1 mouse cellular context compared by ENCODE assay signal in the genomic region with DNA sequence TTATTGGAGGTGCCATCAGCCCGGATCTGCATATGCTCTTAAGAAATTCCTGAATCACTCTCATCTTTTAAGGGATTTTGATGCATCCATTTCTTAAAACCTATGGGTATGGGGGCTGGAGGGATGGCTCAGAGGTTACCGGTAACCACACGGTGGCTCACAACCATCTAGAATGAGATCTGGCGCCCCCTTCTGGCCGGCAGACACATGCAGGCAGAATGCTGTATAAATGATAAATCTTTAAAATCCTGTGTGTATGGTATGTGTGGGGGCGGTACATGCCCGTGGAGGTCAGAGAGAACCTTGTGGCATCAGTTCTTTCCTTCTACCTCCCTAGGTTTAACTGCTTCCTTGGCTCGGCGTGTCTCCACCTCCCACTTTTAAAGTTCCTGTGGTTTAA.
TF ChIP-seq lines count a peak whose summit lies in the region.

No protein-coding gene starts in this region.

TF ChIP-seq in MEL, 35 proteins besides CTCF, POLR2A, EP300 and RAD21 (continued from another document):
- TF ChIP-seq RCOR1 (IDR thresholded peaks at IDR 0.05; ENCODE audit: low read depth, low read length) (no peak; the same call in 1 of the 2 replicates), POLR2AphosphoS5 (IDR thresholded peaks at IDR 0.05; ENCODE audit: borderline replicate concordance, low read depth, low read length) (no peak), TCF12 (IDR thresholded peaks at IDR 0.05; ENCODE audit: low read depth, low read length) (0 out of 2 replicates have a peak, but pooled peaks have one; percentile 16), ZNF384 (IDR thresholded peaks at IDR 0.05; ENCODE audit: low read depth, low read length) (peak; percentile 38; the same call in 1 of the 2 replicates), SIN3A (IDR thresholded peaks at IDR 0.05; ENCODE audit: low read length) (peak; percentile 54; the same call in 1 of the 2 replicates), MYC (IDR thresholded peaks at IDR 0.05; ENCODE audit: low read depth, low read length) (peak; percentile 36; the same call in 1 of the 2 replicates), MXI1 (IDR thresholded peaks at IDR 0.05; ENCODE audit: low read depth, low read length) (peak; percentile 36; the same call in 1 of the 2 replicates), NRF1 (IDR thresholded peaks at IDR 0.05; ENCODE audit: insufficient read depth, low read depth, low read length, poor library complexity, severe bottlenecking) (no peak), E2F4 (IDR thresholded peaks at IDR 0.05; ENCODE audit: borderline replicate concordance, low read depth, low read length) (no peak), ZKSCAN1 (IDR thresholded peaks at IDR 0.05; ENCODE audit: low read depth, low read length) (no peak), BHLHE40 (IDR thresholded peaks at IDR 0.05; ENCODE audit: borderline replicate concordance, low read depth, low read length) (no peak), ZMIZ1 (IDR thresholded peaks at IDR 0.05; ENCODE audit: low read depth, low read length) (no peak), ZC3H11A (IDR thresholded peaks at IDR 0.05; ENCODE audit: low read depth, low read length) (peak; percentile 63), GABPA (IDR thresholded peaks at IDR 0.05; ENCODE audit: low read depth, low read length) (no peak), MAZ (IDR thresholded peaks at IDR 0.05; ENCODE audit: low read depth, low read length) (no peak), SMC3 (IDR thresholded peaks at IDR 0.05; ENCODE audit: low read depth, low read length) (peak; percentile 86)
